Mouse (Mus musculus) left cerebral cortex, postnatal 10 days (tissue): ENCODE data around the gene Car1. TPM values are rescaled to one million over a fixed set of nuclear protein-coding genes. Genes with fewer than 3 reads are reported as not detected.
"Not testable (repeated sequence)": the region's sequence is repeated elsewhere in the genome, so short reads cannot be mapped to it uniquely, and the experiment has no call there.

ENCODE experiments used
- DNase-seq, 2 experiments: peaks; one replicate each; pipeline ENCODE4 v3.0.0; 2021 to 2022; ENCODE audit warnings: low spot score in 2 of 2, mixed read lengths in 1 of 2; ENCODE audit errors: extremely low spot score in 1 of 2
- intact Hi-C: fragments of 180-260 bp; cut with DNase I; formaldehyde crosslinking; loops from one replicate; pipeline ENCODE4 v1.15.1; 2025
- total RNA-seq, 2 experiments: library from RNA; stranded (reverse); gene quantifications; 2 replicates each; pipeline ENCODE4 v1.2.3; 2021

Gene Car1
- total RNA-seq, 2 experiments from 2014 or later = not detected

GRCm38 (mm10) chr3:14787136-14787535, 21.0 kb downstream of the Car1 start:
- intact Hi-C loops = no loop called here
- no peak for DNase-seq

GRCm38 (mm10) chr3:14786551-14787079, 21.6 kb downstream of the Car1 start:
- DNase-seq = no peak
- intact Hi-C loops = no loop called here

- intact Hi-C loops = no loop called here
- no peak for DNase-seq
Observed at GRCm38 (mm10) chr3:14785353-14785752, 22.8 kb downstream of the Car1 start.

- DNase-seq, intact Hi-C loops: not testable (repeated sequence)
Observed at GRCm38 (mm10) chr3:14783198-14783597, 25.0 kb downstream of the Car1 start.

GRCm38 (mm10) chr3:14782365-14782764, 25.8 kb downstream of the Car1 start:
- DNase-seq, intact Hi-C loops: not testable (repeated sequence)

- intact Hi-C loops = no loop called here
- no peak for DNase-seq
Observed at GRCm38 (mm10) chr3:14780212-14780611, 28.0 kb downstream of the Car1 start.

GRCm38 (mm10) chr3:14776497-14777162, 31.5 kb downstream of the Car1 start:
- intact Hi-C loops, DNase-seq: not testable (repeated sequence)

- DNase-seq, intact Hi-C loops: not testable (repeated sequence)
Observed at GRCm38 (mm10) chr3:14774539-14774938, 33.6 kb downstream of the Car1 start.

GRCm38 (mm10) chr3:14772473-14772872, 35.7 kb downstream of the Car1 start:
- intact Hi-C loops, DNase-seq: not testable (repeated sequence)

GRCm38 (mm10) chr3:14764755-14765566, 43.2 kb downstream of the Car1 start:
- DNase-seq = no peak
- intact Hi-C loops = no loop called here

- DNase-seq = no peak
- intact Hi-C loops = no loop called here
Observed at GRCm38 (mm10) chr3:14755716-14756115, 52.5 kb downstream of the Car1 start.

GRCm38 (mm10) chr3:14746041-14746440, 62.1 kb downstream of the Car1 start:
- intact Hi-C loops = no loop called here
- no peak for DNase-seq

GRCm38 (mm10) chr3:14738261-14738660, 69.9 kb downstream of the Car1 start:
- intact Hi-C loops = no loop called here
- DNase-seq = no peak

GRCm38 (mm10) chr3:14727496-14727895, 80.7 kb downstream of the Car1 start:
- intact Hi-C loops, DNase-seq: not testable (repeated sequence)

- intact Hi-C loops, DNase-seq: not testable (repeated sequence)
Observed at GRCm38 (mm10) chr3:14725462-14725861, 82.7 kb downstream of the Car1 start.

Other genes with a start within 250 kb of the Car1 start
- gene 1810022K09Rik, start 197.1 kb downstream of the Car1 start, total RNA-seq = 100 to 1,000 TPM; 106 to 108 TPM
- 1 to 10 TPM in 1 of 2 experiments, under 1 TPM in 1; 0.89 to 1.2 TPM for gene Car13, start 166.6 kb downstream of the Car1 start, total RNA-seq
- 1 to 10 TPM; 1.5 to 1.6 TPM for gene Car3, start 55.1 kb upstream of the Car1 start, total RNA-seq
- 10 to 100 TPM; 49.6 to 51.3 TPM for gene Car2, start 77.9 kb upstream of the Car1 start, total RNA-seq